Mouse (Mus musculus) lung, embryonic 16.5 days (tissue): ENCODE results near the gene Bglap3. TPM values are rescaled to one million over a fixed set of nuclear protein-coding genes. Genes with fewer than 3 reads are reported as not detected.
A peak's percentile ranks its signal among the peaks of the same experiment; 100 is the strongest.
"Not testable (repeated sequence)": the region's sequence is repeated elsewhere in the genome, so short reads cannot be mapped to it uniquely, and the experiment has no call there.

ENCODE experiments used
- ATAC-seq: fragments of 200-750 bp; cut with Nextera tagmentation; 2 replicates; pipeline ENCODE4 v1.8.0; 2017; ENCODE audit warnings: low read depth, mild to moderate bottlenecking, moderate library complexity
- H3K27ac ChIP-seq: fragments of 300-500 bp; sonication (generic); 2 replicates; pipeline ENCODE4 v1.5.1; 2014; ENCODE audit warnings: mild to moderate bottlenecking, control low read depth, low read length
- H3K27me3 ChIP-seq: fragments of 300-500 bp; sonication (generic); 2 replicates; pipeline ENCODE4 v1.6.1; 2014; ENCODE audit warnings: low read depth, low read length, mixed read lengths; ENCODE audit not compliant: control insufficient read depth, insufficient read depth
- H3K36me3 ChIP-seq: fragments of 300-500 bp; sonication (generic); 2 replicates; pipeline ENCODE4 v1.6.1; 2014; ENCODE audit warnings: low read length; ENCODE audit not compliant: control insufficient read depth, insufficient read depth
- H3K4me1 ChIP-seq: fragments of 300-500 bp; sonication (generic); replicated peaks from 2 replicates; pipeline ENCODE4 v1.6.1; 2014; ENCODE audit warnings: low read length, mixed read lengths; ENCODE audit not compliant: control insufficient read depth, insufficient read depth
- H3K4me2 ChIP-seq: fragments of 300-500 bp; sonication (generic); 2 replicates; pipeline ENCODE4 v1.6.1; 2014; ENCODE audit warnings: low read depth, low read length, control low read depth
- H3K4me3 ChIP-seq: fragments of 300-500 bp; sonication (generic); 2 replicates; pipeline ENCODE4 v1.5.1; 2014; ENCODE audit warnings: mild to moderate bottlenecking, low read length, control low read depth
- H3K9ac ChIP-seq: fragments of 300-500 bp; sonication (generic); 2 replicates; pipeline ENCODE4 v1.6.1; 2014; ENCODE audit warnings: low read length, control low read depth
- H3K9me3 ChIP-seq: fragments of 300-500 bp; sonication (generic); 2 replicates; pipeline ENCODE4 v1.6.1; 2016; ENCODE audit warnings: low read length; ENCODE audit not compliant: control insufficient read depth
- WGBS: fragments of 180-500 bp; shearing (Covaris S2); extraction: QIAGEN DNeasy Blood & Tissue Kit; methylation state at CpG from one replicate; pipeline ENCODE4 v1.1.7; 2014; 5-methylcytosine and 5-hydroxymethylcytosine counted together
- polyA plus RNA-seq: library from polyadenylated mRNA; unstranded; fragments of >200 nt; fragmentation: Nextera tagmentation; extraction: Ambion mirVana; gene quantifications from 2 replicates; pipeline ENCODE4 v1.2.1, GENCODE M21; 2015

Gene Bglap3
- polyA plus RNA-seq, 1 experiment from 2014 or later: 0.13 TPM

DNA sequence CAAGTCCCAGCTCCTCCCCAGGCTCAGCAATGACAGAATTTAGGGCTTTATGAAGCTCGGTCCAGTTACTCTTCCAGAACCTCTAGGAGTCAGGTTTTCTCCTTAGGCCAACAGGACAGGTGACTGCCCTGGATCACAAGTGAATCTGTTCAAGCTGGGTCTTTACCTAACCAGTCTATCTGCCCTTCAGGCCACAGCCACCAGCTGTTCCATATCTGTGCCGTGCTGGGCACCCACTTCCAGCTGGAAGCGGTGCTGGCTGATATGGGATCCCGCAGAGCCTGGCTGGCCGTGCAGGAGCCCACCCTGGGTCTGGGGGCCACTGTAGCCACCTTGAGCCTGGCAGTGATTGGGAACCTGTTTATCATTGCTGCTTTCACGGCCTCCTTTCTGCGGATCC is 9.8 kb upstream of the Bglap3 start:
- H3K4me1 ChIP-seq, H3K9ac ChIP-seq, H3K4me2 ChIP-seq, H3K27ac ChIP-seq, H3K4me3 ChIP-seq, H3K27me3 ChIP-seq, H3K36me3 ChIP-seq, H3K9me3 ChIP-seq: not testable (repeated sequence)
- 0 out of 2 replicates have a peak, but pooled peaks have one; percentile 15 for ATAC-seq
- 11% methylated on average over 1 of the region's 7 CpGs for WGBS

DNA sequence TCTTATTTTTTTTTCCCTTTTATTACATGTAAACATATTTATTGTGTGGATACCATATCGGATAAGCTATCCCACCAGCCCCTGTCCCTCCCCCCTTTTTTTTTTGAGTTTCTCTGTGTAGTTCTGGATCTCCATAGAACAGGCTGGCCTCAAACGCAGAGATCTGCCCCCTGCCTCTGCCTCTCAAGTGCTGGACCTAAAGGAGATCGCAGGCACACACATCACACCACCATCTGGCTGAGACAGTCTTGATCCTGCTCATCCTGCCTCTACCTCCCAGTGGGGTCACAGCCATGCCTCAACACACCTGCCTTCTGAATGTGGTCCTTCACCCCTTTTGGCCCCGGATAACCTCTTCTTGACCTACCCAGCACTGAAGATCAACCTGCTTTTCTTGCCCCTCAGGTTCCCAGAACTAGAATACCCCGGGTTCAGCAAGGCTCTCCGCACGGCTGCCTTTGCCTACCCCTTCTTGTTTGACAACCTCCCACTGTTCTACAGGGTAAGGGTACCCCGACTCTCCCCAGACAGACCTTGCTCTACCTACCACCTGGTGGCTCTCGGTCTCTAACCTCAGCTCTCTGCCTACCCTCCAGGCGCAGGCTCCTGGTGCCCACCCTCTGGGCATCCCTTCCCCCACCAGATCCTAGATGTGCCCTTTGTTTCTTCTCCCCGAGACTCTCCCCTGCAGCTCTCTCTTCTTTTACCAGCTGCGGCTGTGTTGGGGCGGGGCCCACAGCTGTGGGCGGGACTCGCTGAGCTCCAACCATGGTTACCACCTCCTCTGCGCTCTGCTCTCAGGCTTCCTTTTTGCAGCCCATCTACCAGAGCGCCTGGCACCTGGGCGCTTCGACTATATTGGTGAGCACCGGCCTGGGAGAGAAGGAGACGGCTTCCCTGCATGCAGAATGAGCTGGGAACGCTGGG is 9.1 kb upstream of the Bglap3 start:
- H3K9ac ChIP-seq, H3K36me3 ChIP-seq, H3K27ac ChIP-seq, H3K4me1 ChIP-seq, H3K27me3 ChIP-seq, H3K9me3 ChIP-seq: not testable (repeated sequence)
- Histone ChIP-seq H3K4me2 (peak overlapping the region; percentile 50), H3K4me3 (0 out of 2 replicates have a peak overlapping the region, but pooled peaks have one; percentile 13)
- ATAC-seq: peak; percentile 89
- WGBS: 12% methylated on average over 18 of the region's 22 CpGs

DNA sequence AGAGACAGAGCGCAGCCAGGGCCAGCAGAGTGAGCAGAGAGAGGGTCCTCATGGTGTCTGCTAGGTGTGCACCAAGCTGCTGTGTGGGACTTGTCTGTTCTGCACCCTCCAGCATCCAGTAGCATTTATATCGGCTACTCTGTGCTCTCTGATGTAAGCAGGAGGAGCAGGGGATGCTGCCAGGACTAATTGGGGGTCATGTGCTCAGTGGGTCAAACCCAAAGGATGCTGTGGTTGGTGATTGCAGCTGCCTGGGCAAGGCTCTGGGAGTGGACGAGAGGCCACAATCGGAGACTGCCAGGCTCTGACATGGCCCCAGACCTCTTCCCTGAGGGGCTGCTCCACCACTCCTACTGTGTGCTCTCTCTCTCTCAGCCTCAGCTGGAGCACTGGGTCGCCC is 6.1 kb upstream of the Bglap3 start, which contains the start of gene Bglap2:
Gene Bglap2 (minus strand): TSS at position 101 of the 400 bp plus-strand sequence.
- not testable (repeated sequence) for H3K9me3 ChIP-seq, H3K9ac ChIP-seq, H3K36me3 ChIP-seq, H3K4me3 ChIP-seq, ATAC-seq, H3K27me3 ChIP-seq, H3K4me2 ChIP-seq, H3K27ac ChIP-seq, H3K4me1 ChIP-seq
- 73% methylated on average over 4 of the region's 5 CpGs for WGBS

DNA sequence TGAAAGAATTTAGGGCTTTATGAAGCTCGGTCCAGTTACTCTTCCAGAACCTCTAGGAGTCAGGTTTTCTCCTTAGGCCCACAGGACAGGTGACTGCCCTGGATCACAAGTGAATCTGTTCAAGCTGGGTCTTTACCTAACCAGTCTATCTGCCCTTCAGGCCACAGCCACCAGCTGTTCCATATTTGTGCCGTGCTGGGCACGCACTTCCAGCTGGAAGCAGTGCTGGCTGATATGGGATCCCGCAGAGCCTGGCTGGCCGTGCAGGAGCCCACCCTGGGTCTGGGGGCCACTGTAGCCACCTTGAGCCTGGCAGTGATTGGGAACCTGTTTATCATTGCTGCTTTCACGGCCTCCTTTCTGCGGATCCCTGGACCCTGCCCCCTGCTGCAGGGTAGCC is 4.1 kb upstream of the Bglap3 start:
- H3K4me3 ChIP-seq, H3K27me3 ChIP-seq, H3K4me2 ChIP-seq, H3K9ac ChIP-seq, H3K36me3 ChIP-seq, H3K9me3 ChIP-seq, H3K4me1 ChIP-seq, ATAC-seq, H3K27ac ChIP-seq: not testable (repeated sequence)
- whole genome bisulfite sequencing: 30% methylated on average over 4 of the region's 7 CpGs

DNA sequence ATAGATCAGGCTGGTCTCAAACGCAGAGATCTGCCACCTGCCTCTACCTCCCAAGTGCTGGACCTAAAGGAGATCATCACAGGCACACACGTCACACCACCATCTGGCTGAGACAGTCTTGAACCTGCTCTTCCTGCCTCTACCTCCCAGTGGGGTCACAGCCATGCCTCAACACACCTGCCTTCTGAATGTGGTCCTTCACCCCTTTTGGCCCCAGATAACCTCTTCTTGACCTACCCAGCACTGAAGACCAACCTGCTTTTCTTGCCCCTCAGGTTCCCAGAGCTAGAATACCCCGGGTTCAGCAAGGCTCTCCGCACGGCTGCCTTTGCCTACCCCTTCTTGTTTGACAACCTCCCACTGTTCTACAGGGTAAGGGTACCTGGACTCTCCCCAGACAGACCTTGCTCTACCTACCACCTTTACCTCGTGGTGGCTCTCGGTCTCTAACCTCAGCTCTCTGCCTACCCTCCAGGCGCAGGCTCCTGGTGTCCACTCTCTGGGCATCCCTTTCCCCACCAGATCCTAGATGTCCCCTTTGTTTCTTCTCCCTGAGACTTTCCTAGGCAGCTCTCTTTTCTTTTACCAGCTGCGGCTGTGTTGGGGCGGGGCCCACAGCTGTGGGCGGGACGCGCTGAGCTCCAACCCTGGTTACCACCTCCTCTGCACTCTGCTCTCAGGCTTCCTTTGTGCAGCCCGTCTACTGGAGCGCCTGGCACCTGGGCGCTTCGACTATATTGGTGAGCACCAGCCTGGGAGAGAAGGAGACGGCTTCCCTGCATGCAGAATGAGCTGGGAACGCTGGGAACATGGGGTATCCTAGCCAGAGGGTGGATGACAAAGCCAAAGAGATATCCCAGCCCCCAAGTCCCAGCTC is 3.4 kb upstream of the Bglap3 start:
- not testable (repeated sequence) for H3K27ac ChIP-seq, H3K4me1 ChIP-seq, H3K36me3 ChIP-seq, H3K9me3 ChIP-seq, H3K9ac ChIP-seq, H3K27me3 ChIP-seq
- ATAC-seq: peak; percentile 94
- Histone ChIP-seq H3K4me2 (peak overlapping the region; percentile 46), H3K4me3 (peak overlapping the region; percentile 24; the same call in 1 of the 2 replicates)
- WGBS: 11% methylated on average over 16 of the region's 19 CpGs

DNA sequence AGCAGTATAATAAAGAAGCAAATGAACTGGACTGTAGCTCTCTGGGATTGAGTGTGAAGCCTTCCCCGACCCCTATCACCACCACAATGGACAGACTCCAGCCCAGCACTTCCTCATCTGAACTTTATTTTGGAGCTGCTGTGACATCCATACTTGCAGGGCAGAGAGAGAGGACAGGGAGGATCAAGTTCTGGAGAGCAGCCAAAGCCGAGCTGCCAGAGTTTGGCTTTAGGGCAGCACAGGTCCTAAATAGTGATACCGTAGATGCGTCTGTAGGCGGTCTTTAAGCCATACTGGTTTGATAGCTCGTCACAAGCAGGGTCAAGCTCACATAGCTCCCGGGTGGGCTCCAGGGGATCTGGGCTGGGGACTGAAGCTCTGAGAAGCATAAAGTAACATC is 4.0 kb downstream of the Bglap3 start:
- H3K27ac ChIP-seq, H3K4me3 ChIP-seq, H3K9me3 ChIP-seq, H3K9ac ChIP-seq, H3K36me3 ChIP-seq, ATAC-seq, H3K4me2 ChIP-seq, H3K27me3 ChIP-seq: not testable (repeated sequence)
- H3K4me1 ChIP-seq: peaks cover 13% of the 10 kb centered on the region
- WGBS: 72% methylated on average over 7 of the region's 7 CpGs

DNA sequence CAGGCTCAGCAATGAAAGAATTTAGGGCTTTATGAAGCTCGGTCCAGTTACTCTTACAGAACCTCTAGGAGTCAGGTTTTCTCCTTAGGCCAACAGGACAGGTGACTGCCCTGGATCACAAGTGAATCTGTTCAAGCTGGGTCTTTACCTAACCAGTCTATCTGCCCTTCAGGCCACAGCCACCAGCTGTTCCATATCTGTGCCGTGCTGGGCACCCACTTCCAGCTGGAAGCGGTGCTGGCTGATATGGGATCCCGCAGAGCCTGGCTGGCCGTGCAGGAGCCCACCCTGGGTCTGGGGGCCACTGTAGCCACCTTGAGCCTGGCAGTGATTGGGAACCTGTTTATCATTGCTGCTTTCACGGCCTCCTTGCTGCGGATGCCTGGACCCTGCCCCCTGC is 5.0 kb downstream of the Bglap3 start:
- not testable (repeated sequence) for H3K36me3 ChIP-seq, H3K9ac ChIP-seq, H3K9me3 ChIP-seq, H3K4me3 ChIP-seq, H3K4me2 ChIP-seq, H3K27ac ChIP-seq, H3K27me3 ChIP-seq, ATAC-seq
- peaks cover 13% of the 10 kb centered on the region for H3K4me1 ChIP-seq
- WGBS: 51% methylated on average over 3 of the region's 7 CpGs

DNA sequence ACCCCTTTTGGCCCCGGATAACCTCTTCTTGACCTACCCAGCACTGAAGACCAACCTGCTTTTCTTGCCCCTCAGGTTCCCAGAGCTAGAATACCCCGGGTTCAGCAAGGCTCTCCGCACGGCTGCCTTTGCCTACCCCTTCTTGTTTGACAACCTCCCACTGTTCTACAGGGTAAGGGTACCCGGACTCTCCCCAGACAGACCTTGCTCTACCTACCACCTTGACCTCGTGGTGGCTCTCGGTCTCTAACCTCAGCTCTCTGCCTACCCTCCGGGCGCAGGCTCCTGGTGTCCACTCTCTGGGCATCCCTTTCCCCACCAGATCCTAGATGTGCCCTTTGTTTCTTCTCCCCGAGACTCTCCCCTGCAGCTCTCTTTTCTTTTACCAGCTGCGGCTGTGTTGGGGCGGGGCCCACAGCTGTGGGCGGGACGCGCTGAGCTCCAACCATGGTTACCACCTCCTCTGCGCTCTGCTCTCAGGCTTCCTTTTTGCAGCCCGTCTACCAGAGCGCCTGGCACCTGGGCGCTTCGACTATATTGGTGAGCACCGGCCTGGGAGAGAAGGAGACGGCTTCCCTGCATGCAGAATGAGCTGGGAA is 5.6 kb downstream of the Bglap3 start:
- H3K4me3 ChIP-seq, H3K9me3 ChIP-seq, H3K27ac ChIP-seq, H3K27me3 ChIP-seq, H3K9ac ChIP-seq, H3K36me3 ChIP-seq: not testable (repeated sequence)
- Histone ChIP-seq H3K4me1 (peaks cover 13% of the 10 kb centered on the region), H3K4me2 (peak overlapping the region; percentile 38)
- WGBS: 4% methylated on average over 16 of the region's 22 CpGs
- peak; percentile 71 for ATAC-seq
